Mouse (Mus musculus) liver, embryonic 14.5 days (tissue): ENCODE data around the gene Gpr62.

Experiments used
- CTCF ChIP-seq: IDR thresholded peaks from 2 replicates; pipeline ENCODE4 v1.5.1; 2016; ENCODE audit warnings: antibody characterized with exemption, low read depth, control low read depth
- EP300 ChIP-seq: IDR thresholded peaks from 2 replicates; pipeline ENCODE4 v1.6.1; 2016; ENCODE audit warnings: antibody characterized with exemption, low read depth

DNA sequence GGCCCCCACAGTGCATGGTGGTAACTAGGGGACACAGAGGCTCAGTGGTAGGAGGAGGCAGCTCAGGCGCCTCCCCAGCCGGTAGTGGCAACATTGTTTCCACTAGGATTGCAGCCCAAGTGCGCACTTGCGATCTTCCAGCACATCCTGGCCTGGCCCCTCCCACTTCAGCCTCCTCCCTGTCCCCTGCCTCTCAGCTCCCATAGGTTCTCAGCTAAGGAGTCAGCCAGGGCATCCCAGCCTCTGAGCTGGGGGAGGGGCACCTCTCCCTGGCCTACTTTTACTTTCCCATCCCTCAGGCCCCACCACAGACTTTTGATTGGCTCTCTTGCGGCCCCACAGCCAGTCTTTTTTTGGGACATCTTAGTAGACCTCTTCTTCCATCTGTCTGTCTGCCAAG is 6.2 kb upstream of the Gpr62 start:
- TF ChIP-seq EP300 (no peak), CTCF (no peak)
